Mouse (Mus musculus) liver, embryonic 14.5 days (tissue): ENCODE data around the gene Fbxo34. TPM values are rescaled to one million over a fixed set of nuclear protein-coding genes. Genes with fewer than 3 reads are reported as not detected.

Experiments
- ATAC-seq: fragments of 200-750 bp; cut with Nextera tagmentation; 2 replicates; pipeline ENCODE4 v1.8.0; 2017; ENCODE audit warnings: moderate number of reproducible peaks, mild to moderate bottlenecking, moderate library complexity; ENCODE audit not compliant: insufficient read depth
- DNase-seq, 3 experiments: peaks; one replicate each; pipeline ENCODE4 v3.0.0-alpha.2; 2012 to 2013; ENCODE audit warnings: low read depth in 3 of 3, low spot score in 3 of 3
- H3K27ac ChIP-seq: fragments of 300-500 bp; sonication (generic); 2 replicates; pipeline ENCODE4 v1.5.1; 2014; ENCODE audit warnings: moderate library complexity, mild to moderate bottlenecking, control low read depth, inconsistent platforms
- H3K27me3 ChIP-seq: fragments of 300-500 bp; sonication (generic); 2 replicates; pipeline ENCODE4 v1.6.1; 2014; ENCODE audit warnings: mild to moderate bottlenecking, low read length, moderate library complexity; ENCODE audit not compliant: control insufficient read depth, insufficient read depth
- H3K36me3 ChIP-seq: fragments of 300-500 bp; sonication (generic); replicated peaks from 2 replicates; pipeline ENCODE4 v1.6.1; 2014; ENCODE audit warnings: low read depth; ENCODE audit not compliant: control insufficient read depth, insufficient read depth
- H3K4me1 ChIP-seq, 2 experiments: fragments of 200-500 bp in 1 of 2; fragments of 300-500 bp in 1 of 2; sonication (generic) in 1 of 2; replicated peaks; 2 replicates each; pipeline ENCODE4 v1.6.1; 2012 to 2014; ENCODE audit warnings: antibody characterized with exemption in 1 of 2, inconsistent platforms in 1 of 2, low read length in 1 of 2; ENCODE audit not compliant: control insufficient read depth in 2 of 2, insufficient read depth in 2 of 2
- H3K4me2 ChIP-seq: fragments of 300-500 bp; sonication (generic); 2 replicates; pipeline ENCODE4 v1.6.1; 2014; ENCODE audit warnings: low read depth, mild to moderate bottlenecking, control low read depth, moderate library complexity
- H3K4me3 ChIP-seq, 2 experiments: fragments of 200-500 bp in 1 of 2; fragments of 300-500 bp in 1 of 2; sonication (generic) in 1 of 2; 2 replicates each; pipeline ENCODE4 v1.5.1; 2012 to 2014; ENCODE audit warnings: low read depth in 2 of 2, low read length in 2 of 2, mild to moderate bottlenecking in 2 of 2, control low read depth in 1 of 2, inconsistent platforms in 1 of 2, moderate library complexity in 1 of 2; ENCODE audit not compliant: insufficient read depth in 1 of 2
- H3K9ac ChIP-seq: fragments of 300-500 bp; sonication (generic); replicated peaks from 2 replicates; pipeline ENCODE4 v1.6.1; 2014; ENCODE audit warnings: mild to moderate bottlenecking, control low read depth, moderate library complexity
- H3K9me3 ChIP-seq: fragments of 300-500 bp; sonication (generic); 2 replicates; pipeline ENCODE4 v1.6.1; 2016; ENCODE audit warnings: low read length, mixed read lengths; ENCODE audit not compliant: control insufficient read depth
- CTCF ChIP-seq: IDR thresholded peaks from 2 replicates; pipeline ENCODE4 v1.5.1; 2016; ENCODE audit warnings: antibody characterized with exemption, low read depth, control low read depth
- EP300 ChIP-seq: IDR thresholded peaks from 2 replicates; pipeline ENCODE4 v1.6.1; 2016; ENCODE audit warnings: antibody characterized with exemption, low read depth
- WGBS: fragments of 180-500 bp; shearing (Covaris S2); extraction: QIAGEN DNeasy Blood & Tissue Kit; methylation state at CpG from one replicate; pipeline ENCODE4 v1.1.7; 2014; ENCODE audit not compliant: insufficient replicate concordance; 5-methylcytosine and 5-hydroxymethylcytosine counted together
- polyA plus RNA-seq, 2 experiments: library from polyadenylated mRNA; depleted of rRNA in 1 of 2; stranded (reverse) in 1 of 2; unstranded in 1 of 2; fragments of >200 nt; fragmentation: Nextera tagmentation in 1 of 2; extraction: Ambion mirVana in 1 of 2; gene quantifications; 2 replicates each; pipeline versions ENCODE4 v1.2.1 to v1.2.3; 2012 to 2014

The Fbxo34 gene
- polyA plus RNA-seq, 2 experiments = 24.4 to 33.4 TPM

DNA sequence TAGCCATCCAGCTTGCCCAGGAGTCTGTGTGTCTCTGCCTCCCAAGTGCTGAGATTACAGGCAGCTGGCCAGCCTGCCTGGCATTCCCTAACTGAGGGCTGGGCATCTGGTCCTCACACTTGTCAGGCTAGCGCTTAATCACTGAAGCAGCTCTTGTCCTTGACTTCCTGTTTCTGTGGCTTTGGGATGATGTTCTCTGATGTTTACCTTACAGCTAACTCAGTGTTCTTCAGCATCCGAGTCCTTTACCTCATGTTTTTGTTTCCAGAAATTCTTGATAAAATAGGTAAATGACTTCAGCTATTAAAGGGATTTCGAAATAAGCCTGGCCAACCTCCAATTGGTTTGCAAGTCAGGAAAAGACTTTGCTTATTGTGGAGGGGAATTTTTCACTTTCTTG is 53.8 kb downstream of the Fbxo34 start:
- no peaks in the 10 kb centered on the region for H3K4me1 ChIP-seq
- DNase-seq = no peak
- H3K27ac ChIP-seq = no peak overlapping the region
- H3K9me3 ChIP-seq = no peaks in the 10 kb centered on the region
- TF ChIP-seq EP300 = no peak
- no peak for TF ChIP-seq CTCF
- 87% methylated on average over 3 of the region's 3 CpGs for WGBS
- no peak overlapping the region for H3K4me2 ChIP-seq
- no peak overlapping the region for H3K4me3 ChIP-seq
- no peaks in the 10 kb centered on the region for H3K27me3 ChIP-seq
- H3K36me3 ChIP-seq = peaks cover 8% of the 10 kb centered on the region
- no peak overlapping the region for H3K9ac ChIP-seq
- ATAC-seq = no peak

DNA sequence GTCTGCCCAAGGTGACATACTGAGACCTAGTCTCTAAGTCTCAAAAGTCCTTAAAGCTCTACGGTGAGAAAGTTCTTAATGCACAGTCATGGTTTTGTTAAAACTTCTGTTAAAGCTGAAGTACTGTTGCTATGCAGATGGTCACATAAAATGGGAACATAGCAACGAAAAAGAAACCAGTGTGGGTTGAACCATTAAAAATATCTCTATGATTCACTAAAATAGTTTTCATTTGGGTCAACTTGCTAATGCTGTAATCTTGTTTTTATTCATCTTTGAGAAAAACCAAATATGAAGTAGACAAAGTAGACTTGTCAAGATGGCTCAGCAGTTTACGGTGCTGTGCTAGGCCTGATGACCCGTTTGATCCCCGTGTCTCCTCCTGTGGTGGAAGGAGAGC is 56.5 kb downstream of the Fbxo34 start:
- Histone ChIP-seq H3K4me3 (no peak overlapping the region), H3K4me1 (peaks cover 7 to 8% of the 10 kb centered on the region in 2 experiments), H3K36me3 (peaks cover 6% of the 10 kb centered on the region), H3K27me3 (no peaks in the 10 kb centered on the region), H3K4me2 (no peak overlapping the region), H3K9ac (no peak overlapping the region), H3K27ac (no peak overlapping the region), H3K9me3 (no peaks in the 10 kb centered on the region)
- TF ChIP-seq EP300 (no peak), CTCF (no peak)
- DNase-seq (no peak), ATAC-seq (no peak)
- 82% methylated on average over 5 of the region's 5 CpGs for WGBS

DNA sequence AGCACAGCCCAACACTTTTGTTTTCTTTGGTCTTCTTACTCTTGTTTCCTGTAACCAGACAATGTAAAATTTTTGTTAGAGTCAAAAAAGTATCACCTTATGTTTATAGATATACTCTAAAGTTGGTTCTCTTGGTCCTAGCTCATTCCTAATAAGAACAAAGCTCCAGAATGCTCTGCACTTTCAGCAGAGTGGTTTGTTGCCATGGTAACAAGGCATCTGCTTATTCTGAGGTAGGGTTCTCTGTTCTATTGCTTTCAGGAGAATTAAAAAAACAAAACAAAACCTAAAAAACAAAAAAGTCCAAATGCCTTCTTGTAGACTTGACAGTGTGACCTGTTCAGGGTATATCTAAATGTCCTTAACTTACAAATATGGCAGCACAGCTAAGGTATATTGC is 57.8 kb downstream of the Fbxo34 start:
- no peak for ATAC-seq
- Histone ChIP-seq H3K36me3 (peaks cover 3% of the 10 kb centered on the region; the same call in 1 of the 2 replicates), H3K4me1 (peaks cover 9 to 12% of the 10 kb centered on the region in 2 experiments), H3K4me3 (no peak overlapping the region), H3K4me2 (no peak overlapping the region), H3K27me3 (no peaks in the 10 kb centered on the region), H3K9me3 (no peaks in the 10 kb centered on the region), H3K9ac (no peak overlapping the region), H3K27ac (no peak overlapping the region)
- TF ChIP-seq CTCF (no peak), EP300 (no peak)
- no peak for DNase-seq

DNA sequence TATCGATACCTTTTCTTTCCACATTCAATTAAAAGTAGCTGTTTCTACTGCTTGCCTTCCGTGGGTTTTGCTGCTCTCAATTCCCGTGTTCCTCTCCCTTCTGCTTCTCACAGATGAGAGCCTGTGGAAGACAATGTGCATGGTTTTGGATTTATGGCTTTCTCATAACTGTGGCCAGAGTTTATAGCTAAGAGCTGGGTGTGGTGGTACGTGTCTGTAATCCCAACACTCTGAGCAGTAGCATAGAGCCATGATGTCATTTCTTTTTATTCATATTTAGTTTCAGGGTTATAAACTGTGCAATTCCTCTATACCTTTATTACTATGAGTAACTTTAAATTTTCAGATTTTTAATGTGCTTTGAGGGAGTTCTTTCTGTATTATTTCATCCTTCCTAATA is 60.0 kb downstream of the Fbxo34 start:
- DNase-seq (no peak), ATAC-seq (no peak)
- Histone ChIP-seq H3K4me2 (no peak overlapping the region), H3K36me3 (peaks cover 9% of the 10 kb centered on the region), H3K4me3 (no peak overlapping the region), H3K9me3 (no peaks in the 10 kb centered on the region), H3K9ac (no peak overlapping the region), H3K27ac (no peak overlapping the region), H3K27me3 (no peaks in the 10 kb centered on the region), H3K4me1 (peaks cover 21 to 29% of the 10 kb centered on the region in 2 experiments)
- WGBS = 85% methylated on average over 4 of the region's 4 CpGs
- no peak for TF ChIP-seq EP300
- no peak for TF ChIP-seq CTCF

DNA sequence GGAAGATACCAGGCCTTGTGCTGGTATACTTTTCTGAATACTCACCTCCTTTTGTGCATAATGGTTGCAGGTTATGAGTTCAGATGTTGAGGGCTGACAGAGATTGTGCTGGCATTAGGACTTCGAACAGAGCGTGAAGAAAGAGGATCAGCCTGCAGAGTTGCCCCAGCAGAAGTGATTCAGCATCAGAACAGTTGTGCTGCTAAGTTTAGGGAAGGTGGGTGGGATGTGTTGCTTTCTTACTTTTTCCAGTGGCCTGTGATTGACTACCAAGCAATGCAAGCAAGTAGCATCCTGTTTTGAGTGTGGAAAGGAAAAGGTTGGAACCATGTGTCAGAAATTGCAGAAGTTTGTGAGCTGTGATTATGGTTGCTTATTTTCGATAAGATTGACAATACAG is 63.4 kb downstream of the Fbxo34 start:
- no peak for ATAC-seq
- Histone ChIP-seq H3K27me3 (no peaks in the 10 kb centered on the region), H3K36me3 (peaks cover 13% of the 10 kb centered on the region), H3K4me3 (no peak overlapping the region), H3K4me1 (peaks cover 47 to 54% of the 10 kb centered on the region in 2 experiments), H3K4me2 (no peak overlapping the region), H3K27ac (peak overlapping the region; percentile 35), H3K9me3 (no peaks in the 10 kb centered on the region), H3K9ac (no peak overlapping the region)
- DNase-seq = no peak
- 84% methylated on average over 3 of the region's 3 CpGs for WGBS
- TF ChIP-seq EP300 (no peak), CTCF (no peak)
